Mouse (Mus musculus) brown adipose tissue, adult 24 weeks (tissue): Measurements from ENCODE around the gene Usp15. TPM values are rescaled to one million over a fixed set of nuclear protein-coding genes. Genes with fewer than 3 reads are reported as not detected.
"Not testable (repeated sequence)": the region's sequence is repeated elsewhere in the genome, so short reads cannot be mapped to it uniquely, and the experiment has no call there.

ENCODE experiments used
- H3K27ac ChIP-seq: fragments of 200-500 bp; replicated peaks from 2 replicates; pipeline ENCODE4 v1.5.1; 2012; ENCODE audit warnings: low read depth, mild to moderate bottlenecking, low read length
- H3K4me1 ChIP-seq: fragments of 200-500 bp; 2 replicates; pipeline ENCODE4 v1.6.1; 2012; ENCODE audit warnings: low read length, mixed read lengths; ENCODE audit not compliant: control insufficient read depth, insufficient read depth, insufficient read length
- H3K4me3 ChIP-seq: fragments of 200-500 bp; 2 replicates; pipeline ENCODE4 v1.5.1; 2012; ENCODE audit warnings: low read depth, mild to moderate bottlenecking, low read length, moderate library complexity; ENCODE audit not compliant: insufficient read depth
- polyA plus RNA-seq: library from polyadenylated mRNA; stranded (reverse); fragments of >200 nt; gene quantifications from 2 replicates; pipeline ENCODE4 v1.2.4, GENCODE M21; 2012; ENCODE audit not compliant: missing spikeins, insufficient read depth, insufficient read length

Gene Usp15
- 69.3 and 86.6 TPM in 2 replicates for polyA plus RNA-seq

- Histone ChIP-seq H3K27ac (peak within 1 kb of the TSS; percentile 96), H3K4me3 (peak within 1 kb of the TSS; percentile 100), H3K4me1 (peaks cover 6% of the 10 kb centered on the region)
Observed at GRCm38 (mm10) chr10:123196835-123197559, at the start of gene Usp15. Gene Usp15, minus strand, starts transcription at chr10:123196995.

- Histone ChIP-seq H3K4me3 (no peak overlapping the region), H3K27ac (no peak overlapping the region), H3K4me1 (no peaks in the 10 kb centered on the region)
Observed at GRCm38 (mm10) chr10:123229420-123229819, 32.6 kb upstream of the Usp15 start.

GRCm38 (mm10) chr10:123222785-123223184 is 26.0 kb upstream of the Usp15 start:
- Histone ChIP-seq H3K4me3 (no peak overlapping the region), H3K4me1 (no peaks in the 10 kb centered on the region), H3K27ac (no peak overlapping the region)

- no peaks in the 10 kb centered on the region for H3K4me1 ChIP-seq
- H3K4me3 ChIP-seq: no peak overlapping the region
- no peak overlapping the region for H3K27ac ChIP-seq
Observed at GRCm38 (mm10) chr10:123209517-123209916, 12.7 kb upstream of the Usp15 start.

- Histone ChIP-seq H3K4me1 (no peaks in the 10 kb centered on the region), H3K4me3 (no peak overlapping the region), H3K27ac (no peak overlapping the region)
Observed at GRCm38 (mm10) chr10:123208336-123208735, 11.5 kb upstream of the Usp15 start.

GRCm38 (mm10) chr10:123206074-123206473 is 9.3 kb upstream of the Usp15 start:
- Histone ChIP-seq H3K4me1 (no peaks in the 10 kb centered on the region), H3K27ac (no peak overlapping the region), H3K4me3 (no peak overlapping the region)

- H3K27ac ChIP-seq, H3K4me3 ChIP-seq, H3K4me1 ChIP-seq: not testable (repeated sequence)
Observed at GRCm38 (mm10) chr10:123205364-123205763, 8.6 kb upstream of the Usp15 start.

GRCm38 (mm10) chr10:123201981-123202758 is 5.4 kb upstream of the Usp15 start:
- no peak overlapping the region for H3K27ac ChIP-seq
- H3K4me3 ChIP-seq: no peak overlapping the region
- no peaks in the 10 kb centered on the region for H3K4me1 ChIP-seq

GRCm38 (mm10) chr10:123201436-123201835 is 4.6 kb upstream of the Usp15 start:
- Histone ChIP-seq H3K27ac (no peak overlapping the region), H3K4me3 (no peak overlapping the region), H3K4me1 (no peaks in the 10 kb centered on the region)

- Histone ChIP-seq H3K4me1 (no peaks in the 10 kb centered on the region), H3K27ac (no peak overlapping the region), H3K4me3 (no peak overlapping the region)
Observed at GRCm38 (mm10) chr10:123200996-123201395, 4.2 kb upstream of the Usp15 start.

- peaks cover 4% of the 10 kb centered on the region for H3K4me1 ChIP-seq
- no peak overlapping the region for H3K27ac ChIP-seq
- no peak overlapping the region for H3K4me3 ChIP-seq
Observed at GRCm38 (mm10) chr10:123200320-123200659, 3.5 kb upstream of the Usp15 start.

- Histone ChIP-seq H3K4me1 (peaks cover 4% of the 10 kb centered on the region), H3K27ac (no peak overlapping the region), H3K4me3 (no peak overlapping the region)
Observed at GRCm38 (mm10) chr10:123199615-123200319, 3.0 kb upstream of the Usp15 start.

- no peak overlapping the region for H3K4me3 ChIP-seq
- H3K27ac ChIP-seq: no peak overlapping the region
- H3K4me1 ChIP-seq: peaks cover 4% of the 10 kb centered on the region
Observed at GRCm38 (mm10) chr10:123199119-123199518, 2.3 kb upstream of the Usp15 start.

- Histone ChIP-seq H3K4me3 (no peak overlapping the region), H3K27ac (no peak overlapping the region), H3K4me1 (peaks cover 4% of the 10 kb centered on the region)
Observed at GRCm38 (mm10) chr10:123198183-123198582, 1.4 kb upstream of the Usp15 start.
